Mouse (Mus musculus) liver, embryonic 12.5 days (tissue): Measurements from ENCODE around the gene Fcgr1. TPM values are rescaled to one million over a fixed set of nuclear protein-coding genes. Genes with fewer than 3 reads are reported as not detected.

Experiments
- ATAC-seq: fragments of 200-750 bp; cut with Nextera tagmentation; 2 replicates; pipeline ENCODE4 v1.8.0; 2017; ENCODE audit warnings: moderate number of reproducible peaks, mild to moderate bottlenecking, moderate library complexity
- H3K27ac ChIP-seq: fragments of 300-500 bp; sonication (generic); 2 replicates; pipeline ENCODE4 v1.5.1; 2016; ENCODE audit warnings: mild to moderate bottlenecking
- H3K27me3 ChIP-seq: fragments of 300-500 bp; sonication (generic); replicated peaks from 2 replicates; pipeline ENCODE4 v1.6.1; 2016; ENCODE audit warnings: mild to moderate bottlenecking, moderate library complexity
- H3K36me3 ChIP-seq: fragments of 300-500 bp; sonication (generic); 2 replicates; pipeline ENCODE4 v1.6.1; 2016; ENCODE audit warnings: mild to moderate bottlenecking, moderate library complexity
- H3K4me1 ChIP-seq: fragments of 300-500 bp; sonication (generic); 2 replicates; pipeline ENCODE4 v1.6.1; 2016
- H3K4me2 ChIP-seq: fragments of 300-500 bp; sonication (generic); 2 replicates; pipeline ENCODE4 v1.6.1; 2016; ENCODE audit warnings: mild to moderate bottlenecking, moderate library complexity
- H3K4me3 ChIP-seq: fragments of 300-500 bp; sonication (generic); 2 replicates; pipeline ENCODE4 v1.5.1; 2016; ENCODE audit warnings: mild to moderate bottlenecking, moderate library complexity
- H3K9ac ChIP-seq: fragments of 300-500 bp; sonication (generic); 2 replicates; pipeline ENCODE4 v1.6.1; 2016; ENCODE audit warnings: mild to moderate bottlenecking, moderate library complexity
- H3K9me3 ChIP-seq: fragments of 300-500 bp; sonication (generic); replicated peaks from 2 replicates; pipeline ENCODE4 v1.6.1; 2016; ENCODE audit warnings: mild to moderate bottlenecking, moderate library complexity
- WGBS: fragments of 180-500 bp; shearing (Covaris S2); methylation state at CpG from one replicate; pipeline ENCODE4 v1.1.7; 2016; ENCODE audit not compliant: insufficient replicate concordance; 5-methylcytosine and 5-hydroxymethylcytosine counted together
- polyA plus RNA-seq: library from polyadenylated mRNA; unstranded; fragments of >200 nt; fragmentation: Nextera tagmentation; extraction: Ambion mirVana; gene quantifications from 2 replicates; pipeline ENCODE4 v1.2.1, GENCODE M21; 2016

Gene Fcgr1
- polyA plus RNA-seq, 1 experiment from 2014 or later = 2.7 TPM

DNA sequence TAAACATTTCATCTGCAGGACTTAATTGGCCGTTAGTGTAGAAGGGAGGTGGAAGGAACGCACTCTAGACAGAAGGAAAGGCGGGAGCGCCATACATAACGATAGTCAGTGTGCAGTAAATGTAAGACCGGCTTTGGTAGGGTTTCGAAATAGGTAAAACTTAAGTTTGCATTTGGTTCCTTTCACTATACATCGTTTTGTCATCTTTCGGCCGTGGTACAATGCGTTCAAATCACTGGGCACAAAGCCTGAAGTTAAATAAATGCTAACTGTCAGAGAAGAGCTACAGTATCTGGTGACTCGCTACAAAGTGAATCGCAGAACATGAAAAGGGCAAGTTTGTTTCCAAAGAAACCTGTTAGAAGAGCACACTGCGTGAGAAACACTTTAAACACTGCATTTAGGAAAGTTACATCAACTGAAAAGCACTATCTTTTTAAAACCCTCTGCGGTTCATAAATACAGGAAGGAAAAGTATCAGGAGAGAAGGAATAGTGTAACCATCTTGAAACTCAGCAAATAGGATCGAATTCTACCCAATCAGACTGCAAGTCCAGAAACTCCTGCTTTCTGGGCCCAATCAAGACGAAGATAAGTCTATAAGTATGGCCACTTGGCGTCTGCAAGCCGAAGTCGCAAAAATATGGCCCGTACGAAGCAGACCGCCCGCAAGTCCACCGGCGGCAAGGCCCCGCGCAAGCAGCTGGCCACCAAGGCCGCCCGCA lies 25.6 kb downstream of the Fcgr1 start, which contains the start of gene Hist2h3b:
Gene Hist2h3b, plus strand, starts transcription at position 604 of the 725 bp plus-strand sequence.
- Histone ChIP-seq H3K27me3 (no peaks in the 10 kb centered on the region), H3K4me1 (peaks cover 46% of the 10 kb centered on the region), H3K4me3 (peak within 1 kb of the TSS; percentile 62), H3K27ac (peak within 1 kb of the TSS; percentile 99), H3K9me3 (no peaks in the 10 kb centered on the region), H3K4me2 (peak within 1 kb of the TSS; percentile 74), H3K9ac (peak within 1 kb of the TSS; percentile 84), H3K36me3 (no peaks in the 10 kb centered on the region)
- ATAC-seq = peak; percentile 52
- 21% methylated on average over 30 of the region's 30 CpGs for WGBS

DNA sequence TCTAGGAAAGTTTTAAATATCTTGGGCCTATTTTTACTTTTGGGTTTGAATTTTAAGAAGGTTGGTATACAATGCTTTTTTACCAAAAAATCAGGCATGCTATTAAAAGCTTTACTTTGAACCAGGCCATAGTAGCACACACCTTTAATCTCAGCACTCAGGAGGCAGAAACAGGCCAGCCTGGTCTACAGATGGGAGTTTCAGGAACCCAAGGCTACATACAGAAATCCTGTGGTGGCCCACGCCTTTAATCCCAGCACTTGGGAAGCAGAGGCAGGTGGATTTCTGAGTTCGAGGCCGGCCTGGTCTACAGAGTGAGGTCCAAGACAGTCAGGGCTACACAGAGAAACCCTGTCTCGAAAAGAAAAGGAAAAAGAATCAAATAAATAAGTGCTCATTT lies 26.2 kb downstream of the Fcgr1 start:
- Histone ChIP-seq H3K4me3 (peak overlapping the region; percentile 50; the same call in 1 of the 2 replicates), H3K4me2 (peak overlapping the region; percentile 69), H3K4me1 (peaks cover 50% of the 10 kb centered on the region), H3K27me3 (no peaks in the 10 kb centered on the region), H3K9ac (peak overlapping the region; percentile 70), H3K9me3 (no peaks in the 10 kb centered on the region), H3K36me3 (no peaks in the 10 kb centered on the region), H3K27ac (peak overlapping the region; percentile 95)
- ATAC-seq = no peak
- 72% methylated on average over 4 of the region's 4 CpGs for WGBS

DNA sequence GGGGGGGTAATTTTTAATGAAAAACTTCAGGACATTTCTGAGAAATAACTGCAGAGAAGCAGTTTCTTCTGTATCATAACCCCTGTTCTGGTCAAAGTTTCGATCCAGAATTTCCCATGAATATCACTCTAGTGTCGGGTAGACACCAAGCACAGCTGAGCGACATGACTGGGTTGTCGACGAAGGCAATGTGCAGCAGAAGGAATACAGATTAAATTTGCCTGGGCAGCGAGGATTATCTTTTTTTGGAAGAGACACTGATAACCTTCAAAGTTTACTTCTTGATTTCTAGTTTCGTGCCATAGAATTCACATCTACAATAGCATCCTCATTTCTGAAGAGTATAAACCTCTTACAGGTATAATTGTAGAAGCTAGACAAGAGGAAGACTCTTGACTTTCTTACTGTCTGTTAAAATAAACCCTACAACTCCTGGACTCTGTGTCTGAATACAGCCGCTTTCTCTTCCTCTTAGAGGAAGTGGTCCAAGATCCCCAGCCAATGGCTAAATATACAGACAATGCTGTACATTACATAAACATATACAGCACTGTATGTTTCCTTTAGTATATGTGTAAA lies 27.5 kb downstream of the Fcgr1 start:
- H3K27me3 ChIP-seq = no peaks in the 10 kb centered on the region
- H3K4me1 ChIP-seq = peaks cover 63% of the 10 kb centered on the region
- H3K27ac ChIP-seq = peak overlapping the region; percentile 95
- ATAC-seq = no peak
- H3K9ac ChIP-seq = peak overlapping the region; percentile 65
- H3K4me3 ChIP-seq = no peak overlapping the region
- no peaks in the 10 kb centered on the region for H3K9me3 ChIP-seq
- 39% methylated on average over 8 of the region's 8 CpGs for WGBS
- no peaks in the 10 kb centered on the region for H3K36me3 ChIP-seq
- peak overlapping the region; percentile 12; the same call in 1 of the 2 replicates for H3K4me2 ChIP-seq

DNA sequence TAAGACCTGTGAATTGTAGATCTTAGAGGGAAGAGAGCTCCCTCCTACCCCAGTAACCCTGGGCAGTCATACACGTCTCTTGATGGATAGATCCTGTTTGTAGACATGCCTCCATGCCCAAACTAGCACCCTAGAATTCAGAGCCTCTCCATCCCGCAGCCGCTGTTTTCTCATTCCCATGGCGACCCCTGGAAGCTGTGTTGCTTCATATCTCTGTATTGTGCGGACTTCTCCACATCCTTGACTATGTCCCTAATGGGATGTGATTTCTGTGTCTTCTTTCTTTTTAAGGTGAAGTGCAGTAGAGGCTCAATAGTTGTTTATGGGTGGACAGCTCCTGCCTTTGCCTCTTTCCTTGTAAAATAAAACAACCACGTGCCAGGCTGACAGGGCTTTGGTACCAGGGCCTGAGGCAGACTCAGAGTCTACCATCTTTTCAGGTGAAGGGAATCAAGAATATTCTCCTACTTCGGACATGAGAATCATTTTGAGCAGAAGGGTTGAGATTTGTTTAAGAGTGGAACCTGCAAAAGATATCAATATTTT lies 29.3 kb downstream of the Fcgr1 start:
- Histone ChIP-seq H3K36me3 (no peaks in the 10 kb centered on the region), H3K4me3 (peak overlapping the region; percentile 58), H3K27me3 (no peaks in the 10 kb centered on the region), H3K4me1 (peaks cover 64% of the 10 kb centered on the region), H3K9ac (peak overlapping the region; percentile 84), H3K9me3 (no peaks in the 10 kb centered on the region), H3K4me2 (peak overlapping the region; percentile 74), H3K27ac (peak overlapping the region; percentile 98)
- 71% methylated on average over 7 of the region's 7 CpGs for WGBS
- no peak for ATAC-seq

DNA sequence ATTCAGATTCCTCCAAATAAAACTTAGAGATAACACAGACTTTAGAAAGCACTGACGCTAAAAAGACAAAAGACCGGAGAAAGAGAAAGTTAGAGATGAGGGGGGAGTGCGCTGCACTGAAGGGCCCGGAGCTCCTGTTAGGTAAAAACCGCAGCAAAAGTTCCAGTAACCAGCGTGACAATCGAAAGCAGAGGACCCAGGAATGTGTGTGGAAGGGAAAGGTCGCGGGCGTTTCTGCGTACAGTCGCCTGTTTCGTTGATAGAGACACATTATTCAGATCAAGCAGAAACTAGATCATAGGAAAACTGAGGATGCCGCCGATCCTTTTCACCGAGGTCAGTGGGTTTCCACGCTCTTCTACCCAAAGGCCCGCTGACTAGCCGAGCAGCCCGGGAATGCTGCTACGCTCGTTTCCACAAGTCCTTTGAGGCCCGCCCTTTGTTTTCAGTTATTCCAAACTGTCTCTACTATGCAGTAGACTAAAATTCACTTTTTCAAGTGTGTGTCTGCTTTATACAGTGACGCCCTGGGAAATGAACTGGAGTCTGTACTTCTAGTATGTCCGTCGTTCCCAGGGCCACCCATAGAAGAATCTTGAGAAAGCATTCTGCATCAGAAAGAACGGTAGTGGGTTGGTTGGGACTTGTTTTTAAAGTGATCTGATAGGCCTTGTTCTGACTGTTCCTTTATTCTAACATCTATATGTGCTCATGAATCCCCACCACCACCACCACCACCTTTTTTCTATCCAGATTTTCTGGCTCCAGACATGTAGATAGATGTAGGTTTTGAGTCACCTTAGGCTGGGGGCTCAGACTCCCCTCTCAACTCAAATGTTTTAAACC lies 30.0 kb downstream of the Fcgr1 start:
- Histone ChIP-seq H3K36me3 (no peaks in the 10 kb centered on the region), H3K27me3 (no peaks in the 10 kb centered on the region), H3K4me1 (peaks cover 64% of the 10 kb centered on the region), H3K4me2 (peak overlapping the region; percentile 74), H3K4me3 (peak overlapping the region; percentile 58), H3K9me3 (no peaks in the 10 kb centered on the region), H3K27ac (peak overlapping the region; percentile 98), H3K9ac (peak overlapping the region; percentile 84)
- ATAC-seq = no peak
- 6% methylated on average over 27 of the region's 27 CpGs for WGBS

DNA sequence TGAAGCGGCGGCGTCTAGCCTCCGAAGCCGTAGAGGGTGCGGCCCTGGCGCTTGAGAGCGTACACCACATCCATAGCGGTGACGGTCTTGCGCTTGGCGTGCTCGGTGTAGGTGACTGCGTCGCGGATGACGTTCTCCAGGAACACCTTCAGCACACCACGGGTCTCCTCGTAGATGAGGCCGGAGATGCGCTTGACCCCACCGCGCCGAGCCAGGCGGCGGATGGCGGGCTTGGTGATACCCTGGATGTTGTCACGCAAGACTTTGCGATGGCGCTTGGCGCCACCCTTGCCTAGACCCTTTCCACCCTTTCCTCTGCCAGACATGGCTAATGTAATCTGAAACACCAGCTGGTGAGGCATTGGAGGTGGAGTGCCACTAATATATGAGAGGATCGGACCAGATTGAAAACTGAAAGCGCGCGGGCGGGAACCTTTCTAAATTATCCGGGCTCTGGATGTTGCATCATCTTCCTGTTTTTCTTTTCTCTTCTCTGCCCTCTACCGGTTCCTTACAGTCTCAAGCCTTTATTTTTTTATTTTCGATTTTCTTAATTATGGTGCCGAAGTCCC lies 30.7 kb downstream of the Fcgr1 start, which contains the start of gene Hist2h4:
Gene Hist2h4, minus strand, starts transcription at position 333 of the 572 bp plus-strand sequence.
- Histone ChIP-seq H3K9ac (peak within 1 kb of the TSS; percentile 84), H3K4me1 (peaks cover 61% of the 10 kb centered on the region), H3K4me2 (peak within 1 kb of the TSS; percentile 74), H3K27ac (peak within 1 kb of the TSS; percentile 98), H3K4me3 (peak within 1 kb of the TSS; percentile 58), H3K36me3 (no peaks in the 10 kb centered on the region), H3K9me3 (no peaks in the 10 kb centered on the region), H3K27me3 (no peaks in the 10 kb centered on the region)
- WGBS = under 1% methylated on average over 40 of the region's 40 CpGs
- peak; percentile 90 for ATAC-seq

DNA sequence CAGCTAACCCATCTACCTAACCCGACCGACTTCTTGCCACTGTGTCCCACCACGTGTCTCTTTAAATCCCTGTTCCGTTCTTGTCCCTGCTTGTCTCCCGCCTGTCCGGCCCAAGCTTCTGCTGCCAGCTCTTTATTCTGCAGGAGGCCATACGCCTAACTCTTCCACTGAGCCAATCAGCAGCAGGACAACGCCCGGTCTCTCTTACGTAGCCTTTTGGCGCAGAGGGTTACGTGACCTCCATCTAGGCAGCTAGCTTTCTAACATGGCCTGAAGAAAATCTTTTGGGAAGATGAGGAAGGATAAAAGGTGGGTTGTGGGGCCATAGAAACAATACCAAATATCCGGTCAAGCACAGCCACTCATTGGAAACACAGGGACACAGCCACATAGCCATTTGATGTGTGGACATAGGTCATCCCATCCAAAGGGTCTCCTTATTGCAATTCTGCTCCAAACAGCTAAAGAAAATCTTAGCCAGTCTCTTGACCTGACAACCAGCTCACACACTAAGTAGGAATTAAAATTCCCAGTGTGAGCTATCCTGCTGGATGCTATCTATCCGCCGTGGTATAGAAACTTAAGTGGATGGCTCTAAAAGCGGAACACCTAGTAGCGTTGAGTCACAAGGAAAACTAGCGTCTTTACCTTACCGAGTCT lies 31.4 kb downstream of the Fcgr1 start:
- H3K36me3 ChIP-seq = no peaks in the 10 kb centered on the region
- H3K4me3 ChIP-seq = peak overlapping the region; percentile 58
- 2% methylated on average over 19 of the region's 19 CpGs for WGBS
- peak overlapping the region; percentile 74 for H3K4me2 ChIP-seq
- H3K27ac ChIP-seq = peak overlapping the region; percentile 98
- H3K9ac ChIP-seq = peak overlapping the region; percentile 84
- H3K4me1 ChIP-seq = peaks cover 58% of the 10 kb centered on the region
- H3K9me3 ChIP-seq = no peaks in the 10 kb centered on the region
- peak; percentile 76 for ATAC-seq
- no peaks in the 10 kb centered on the region for H3K27me3 ChIP-seq

DNA sequence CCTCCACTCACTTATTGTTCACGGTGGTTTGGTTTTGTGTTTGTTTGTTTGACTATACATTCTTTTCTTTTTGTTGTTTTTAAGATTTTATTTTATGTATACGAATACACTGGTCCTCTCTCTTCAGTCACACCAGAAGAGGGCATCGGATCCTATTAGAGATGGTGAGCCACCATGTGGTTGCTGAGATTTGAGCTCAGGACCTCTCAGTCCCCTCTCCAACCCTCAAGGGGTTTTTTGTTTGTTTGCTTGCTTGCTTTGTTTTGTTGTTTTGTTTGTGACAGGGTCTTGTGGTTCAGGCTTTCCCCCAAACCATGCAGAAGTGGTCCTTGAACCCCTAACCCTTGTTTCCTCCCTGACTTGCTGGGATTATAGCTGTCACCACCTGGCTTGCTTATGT lies 32.1 kb downstream of the Fcgr1 start:
- Histone ChIP-seq H3K9ac (peak overlapping the region; percentile 84), H3K9me3 (no peaks in the 10 kb centered on the region), H3K27ac (peak overlapping the region; percentile 98), H3K36me3 (no peaks in the 10 kb centered on the region), H3K4me2 (peak overlapping the region; percentile 74), H3K27me3 (no peaks in the 10 kb centered on the region), H3K4me3 (peak overlapping the region; percentile 58), H3K4me1 (peaks cover 55% of the 10 kb centered on the region)
- no peak for ATAC-seq
- 51% methylated on average over 3 of the region's 3 CpGs for WGBS

DNA sequence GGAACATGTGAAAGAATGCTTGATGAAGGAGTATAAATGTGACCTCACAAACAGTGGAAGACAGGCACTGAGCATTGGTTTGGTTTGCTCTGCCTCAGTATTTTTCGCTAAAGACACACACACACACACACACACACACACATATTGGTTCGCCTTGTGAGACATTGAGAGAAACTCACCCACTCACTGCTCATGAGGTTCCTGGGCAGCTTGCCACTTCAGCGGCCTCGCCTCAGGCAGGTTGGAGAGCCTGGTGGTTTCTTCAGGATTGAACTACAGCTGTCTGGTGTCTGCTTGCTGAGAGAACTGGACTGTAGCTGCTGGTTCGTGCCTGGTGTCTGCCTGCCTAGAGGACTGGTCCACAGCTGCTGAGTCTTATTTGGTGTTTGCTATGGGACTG lies 33.5 kb downstream of the Fcgr1 start:
- H3K4me2 ChIP-seq = no peak overlapping the region
- 79% methylated on average over 5 of the region's 5 CpGs for WGBS
- H3K36me3 ChIP-seq = no peaks in the 10 kb centered on the region
- H3K27me3 ChIP-seq = no peaks in the 10 kb centered on the region
- no peak overlapping the region for H3K9ac ChIP-seq
- H3K9me3 ChIP-seq = no peaks in the 10 kb centered on the region
- no peak for ATAC-seq
- H3K27ac ChIP-seq = no peak overlapping the region
- H3K4me1 ChIP-seq = peaks cover 55% of the 10 kb centered on the region
- no peak overlapping the region for H3K4me3 ChIP-seq

DNA sequence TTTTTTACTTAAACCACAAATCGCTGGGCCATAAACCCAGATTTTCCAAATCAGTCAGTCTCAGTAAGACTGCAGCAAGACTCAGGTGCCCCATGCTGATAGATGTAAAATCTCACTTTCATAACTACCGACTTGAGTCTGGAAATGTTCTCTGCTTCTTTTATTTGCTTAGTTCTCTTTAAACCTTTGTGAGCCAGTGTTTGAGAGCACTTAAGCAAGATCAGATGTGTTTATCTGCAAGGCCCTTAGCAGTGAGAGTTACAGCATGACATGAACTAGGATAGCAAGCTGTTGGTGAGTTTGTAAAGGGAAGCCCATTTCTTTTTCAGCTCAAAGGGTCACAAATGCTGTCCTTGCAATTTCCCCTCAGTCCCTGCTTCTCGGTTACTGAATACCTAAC lies 36.6 kb downstream of the Fcgr1 start:
- 77% methylated on average over 3 of the region's 3 CpGs for WGBS
- H3K9ac ChIP-seq = no peak overlapping the region
- no peaks in the 10 kb centered on the region for H3K36me3 ChIP-seq
- no peak for ATAC-seq
- H3K27ac ChIP-seq = 0 out of 2 replicates have a peak overlapping the region, but pooled peaks have one; percentile 9
- H3K4me3 ChIP-seq = no peak overlapping the region
- H3K4me1 ChIP-seq = peaks cover 65% of the 10 kb centered on the region
- no peaks in the 10 kb centered on the region for H3K27me3 ChIP-seq
- no peak overlapping the region for H3K4me2 ChIP-seq
- no peaks in the 10 kb centered on the region for H3K9me3 ChIP-seq
